Mouse (Mus musculus): ENCODE measurements around the gene Gimap9. TPM values are rescaled to one million over a fixed set of nuclear protein-coding genes. Genes with fewer than 3 reads are reported as not detected.
"Not testable (repeated sequence)": the region's sequence is repeated elsewhere in the genome, so short reads cannot be mapped to it uniquely, and the experiment has no call there.

Gene Gimap9
- total RNA-seq, 2 experiments from 2014 or later, result 6.7 to 7.0 TPM

- no peak for DNase-seq
Measured at GRCm38 (mm10) chr6:48665471-48665870, 10.5 kb upstream of the Gimap9 start.

DNA sequence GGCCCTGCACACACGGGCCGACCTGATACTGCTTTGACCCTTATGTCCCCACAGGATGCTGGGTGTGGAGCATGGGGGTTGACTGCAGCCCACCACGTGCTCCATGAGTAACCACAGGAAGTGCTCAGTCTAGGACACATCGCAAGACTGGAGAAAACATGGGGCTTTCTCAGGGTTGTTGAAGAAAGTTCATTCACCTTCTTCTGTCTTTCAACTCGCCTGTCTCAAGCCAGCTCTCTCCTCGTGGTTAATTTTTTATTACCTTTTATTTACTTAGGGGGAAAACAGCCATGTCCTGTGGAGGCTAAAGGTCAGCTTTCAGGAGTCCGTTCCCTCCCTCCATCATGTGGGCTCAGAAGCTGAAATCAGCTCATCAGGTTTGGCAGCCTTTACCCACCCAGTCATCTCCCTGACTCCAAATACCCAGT, 9.8 kb upstream of the Gimap9 start:
- no peak for DNase-seq

DNA sequence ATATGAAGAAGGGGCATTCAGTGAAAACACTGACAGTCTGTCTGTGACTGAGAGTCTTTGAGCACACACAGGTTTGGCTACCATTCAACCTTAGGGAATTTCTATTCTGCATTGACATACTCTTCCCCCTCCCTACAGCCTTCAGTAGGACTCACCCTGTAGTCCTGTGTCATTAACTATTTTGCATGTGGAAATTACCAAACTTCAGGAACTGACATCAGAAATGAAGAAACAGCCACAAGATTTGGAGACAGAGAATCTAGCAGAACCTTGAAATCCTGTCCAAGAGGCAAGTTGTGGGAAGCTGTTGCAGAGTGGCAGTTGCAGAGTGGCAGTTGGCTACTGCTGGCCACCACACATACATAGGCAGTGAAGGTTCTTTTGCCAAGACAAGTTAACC, 7.9 kb upstream of the Gimap9 start:
- DNase-seq, result no peak

DNA sequence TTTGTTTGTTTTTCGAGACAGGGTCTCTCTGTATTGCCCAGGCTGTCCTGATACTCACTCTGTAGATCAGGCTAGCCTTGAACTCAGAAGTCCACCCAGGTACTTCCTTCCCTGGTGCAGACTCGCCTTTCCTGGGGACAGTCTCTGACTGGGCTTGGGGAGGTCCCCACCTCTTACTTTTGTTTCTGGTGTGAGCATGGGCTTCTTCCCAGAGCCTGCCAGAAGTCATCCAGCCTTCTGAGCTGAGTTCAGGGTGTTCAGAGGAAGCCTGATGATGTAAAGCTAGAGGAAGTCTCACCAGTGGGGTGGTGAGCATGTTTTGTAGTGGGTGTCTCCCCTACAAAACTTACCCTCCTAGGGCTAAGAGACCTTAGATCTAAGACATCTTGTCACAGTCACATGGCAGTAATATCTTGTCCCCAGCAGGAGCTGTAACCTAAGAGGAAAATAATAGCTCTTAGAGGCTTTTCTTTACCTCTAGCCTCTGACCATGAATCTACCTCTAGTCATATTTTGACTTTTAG, 6.4 kb upstream of the Gimap9 start:
- no peak for DNase-seq

- DNase-seq, result no peak
Measured at GRCm38 (mm10) chr6:48674291-48675058, 1.5 kb upstream of the Gimap9 start.

GRCm38 (mm10) chr6:48675400-48675930, 464 bp upstream of the Gimap9 start:
- no peak for DNase-seq

- DNase-seq, result no peak
Measured at GRCm38 (mm10) chr6:48676860-48677415, 1.0 kb downstream of the Gimap9 start.

DNA sequence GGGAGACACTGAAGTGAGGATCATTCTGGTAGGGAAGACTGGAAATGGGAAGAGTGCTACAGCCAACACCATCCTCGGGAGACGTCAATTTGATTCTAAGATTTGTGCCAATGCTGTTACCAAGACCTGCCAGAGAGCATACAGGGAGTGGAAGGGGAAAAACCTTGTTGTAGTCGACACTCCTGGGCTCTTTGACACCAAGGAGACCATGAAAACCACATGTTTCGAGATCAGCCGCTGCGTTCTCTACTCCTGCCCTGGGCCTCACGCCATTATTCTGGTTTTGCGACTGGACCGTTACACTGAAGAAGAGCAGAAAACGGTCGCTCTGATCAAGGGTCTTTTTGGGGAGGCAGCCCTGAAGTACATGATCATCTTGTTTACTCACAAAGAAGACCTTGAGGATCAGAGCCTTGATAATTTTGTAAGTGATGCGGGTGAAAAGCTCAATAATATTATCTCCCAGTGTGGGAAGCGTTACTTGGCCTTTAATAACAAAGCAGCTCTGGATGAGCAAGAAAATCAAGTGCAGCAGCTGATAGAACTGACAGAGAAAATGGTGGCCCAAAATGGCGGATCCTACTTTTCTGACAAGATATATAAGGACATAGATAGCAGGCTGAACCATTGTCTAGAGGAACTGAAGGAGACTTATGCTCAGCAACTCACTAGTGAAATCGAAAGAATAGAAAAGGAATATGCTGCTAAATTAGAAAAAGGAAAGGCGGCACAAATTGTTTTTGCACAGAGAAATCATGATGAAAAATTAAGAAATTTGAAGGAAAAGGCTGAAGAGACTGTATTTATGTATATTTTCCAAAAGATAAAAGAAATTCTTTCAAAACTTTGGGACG, 1.8 kb downstream of the Gimap9 start:
- DNase-seq, result no peak

- no peak for DNase-seq
Measured at GRCm38 (mm10) chr6:48678391-48678790, 2.5 kb downstream of the Gimap9 start.

DNA sequence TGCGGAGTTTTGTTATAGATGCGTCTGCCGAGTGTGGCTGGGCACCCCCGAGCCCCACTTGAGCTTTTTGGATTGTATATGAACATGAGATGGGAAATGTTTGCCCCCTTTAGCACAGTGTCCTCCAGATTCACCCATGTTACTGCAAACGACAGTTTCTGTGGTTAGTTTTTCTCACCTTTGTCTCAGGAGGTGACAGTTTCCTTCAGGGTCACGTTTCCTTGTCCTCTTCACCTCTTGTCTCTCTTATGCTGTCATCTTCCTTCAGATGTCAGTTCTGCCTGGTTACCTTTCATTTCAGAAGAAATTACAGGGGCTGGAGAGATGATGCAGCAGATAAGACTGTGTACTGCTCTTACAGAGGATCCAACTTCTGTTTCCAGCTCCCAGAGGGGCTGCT, 3.8 kb downstream of the Gimap9 start:
- DNase-seq, result no peak

GRCm38 (mm10) chr6:48680421-48680820, 4.5 kb downstream of the Gimap9 start:
- no peak for DNase-seq

DNA sequence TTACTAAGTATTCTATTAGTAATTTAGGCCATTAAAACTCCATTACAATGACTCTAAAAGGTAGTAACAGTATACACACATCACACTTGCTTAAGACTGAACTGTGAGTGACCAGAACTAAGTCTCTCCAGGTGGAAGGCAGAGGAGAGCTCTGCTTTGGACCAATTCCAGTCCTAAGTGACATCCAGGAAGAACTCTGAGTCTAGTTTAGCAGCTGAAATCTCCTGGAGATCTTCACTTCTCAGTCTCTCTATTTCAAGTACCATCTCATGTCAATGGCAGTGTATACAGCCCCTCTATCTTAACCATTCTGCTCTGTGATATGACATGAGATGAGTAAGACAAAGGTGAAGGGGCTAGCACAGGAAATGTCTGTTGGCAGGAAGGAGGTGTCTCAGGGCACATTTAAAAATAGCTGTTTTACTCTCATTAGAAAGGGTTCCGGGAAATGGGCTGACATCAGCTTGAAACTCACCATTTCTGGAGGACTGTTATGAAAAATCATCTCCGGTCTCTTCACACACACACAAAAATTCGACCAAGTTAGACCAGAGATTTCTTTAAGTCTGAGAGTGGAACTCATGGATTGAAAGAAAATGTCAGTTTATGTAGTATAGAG, 5.7 kb downstream of the Gimap9 start:
- no peak for DNase-seq

DNA sequence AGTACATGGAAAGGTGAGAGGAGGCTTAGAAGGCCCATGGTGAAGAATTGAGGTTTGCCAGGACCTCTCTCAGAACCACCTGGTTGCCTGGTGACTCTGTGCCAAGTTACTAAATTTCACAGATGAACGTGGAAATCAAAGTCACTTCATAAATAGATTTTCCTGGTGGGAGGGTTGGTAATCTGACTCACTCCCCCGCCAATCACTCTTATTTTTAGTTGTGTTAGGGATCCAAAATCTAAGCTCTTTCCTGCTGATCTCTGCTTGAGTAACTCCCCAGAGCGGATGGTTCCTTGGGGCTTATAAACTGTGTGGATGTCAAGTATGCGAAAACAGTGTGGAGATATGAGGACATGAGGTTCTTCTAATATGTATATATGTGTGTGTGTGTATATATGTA, 6.3 kb downstream of the Gimap9 start:
- DNase-seq, result no peak

DNA sequence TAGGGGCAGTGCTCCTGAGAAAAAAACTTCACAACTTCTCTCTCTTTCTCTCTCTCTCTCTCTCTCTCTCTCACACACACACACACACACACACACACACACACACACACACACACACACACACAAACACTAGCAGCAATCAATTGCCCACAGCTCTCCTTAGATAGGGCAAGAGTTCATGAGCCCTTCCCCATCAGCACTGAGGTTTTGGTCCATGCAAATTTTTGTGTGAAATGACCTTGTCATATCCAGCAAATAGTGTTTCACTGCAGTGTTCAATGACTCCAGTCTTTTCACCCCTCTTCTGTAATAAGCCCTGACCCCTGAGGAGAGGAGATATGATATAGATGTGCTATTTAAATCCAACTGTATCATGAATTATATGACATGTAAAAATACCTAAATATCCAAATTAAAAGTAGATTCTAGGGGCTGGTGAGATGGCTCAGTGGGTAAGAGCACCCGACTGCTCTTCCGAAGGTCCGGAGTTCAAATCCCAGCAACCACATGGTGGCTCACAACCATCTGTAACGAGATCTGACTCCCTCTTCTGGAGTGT, 7.4 kb downstream of the Gimap9 start:
- not testable (repeated sequence) for DNase-seq

GRCm38 (mm10) chr6:48684319-48684718, 8.4 kb downstream of the Gimap9 start, which contains the start of gene Gimap4:
Gene Gimap4, plus strand, starts transcription at chr6:48684549.
- DNase-seq, result no peak

GRCm38 (mm10) chr6:48684806-48685205, 8.9 kb downstream of the Gimap9 start:
- DNase-seq, result peak; percentile 34

GRCm38 (mm10) chr6:48685251-48685650, 9.3 kb downstream of the Gimap9 start:
- no peak for DNase-seq

- no peak for DNase-seq
Measured at GRCm38 (mm10) chr6:48685694-48686665, 10.1 kb downstream of the Gimap9 start.

DNA sequence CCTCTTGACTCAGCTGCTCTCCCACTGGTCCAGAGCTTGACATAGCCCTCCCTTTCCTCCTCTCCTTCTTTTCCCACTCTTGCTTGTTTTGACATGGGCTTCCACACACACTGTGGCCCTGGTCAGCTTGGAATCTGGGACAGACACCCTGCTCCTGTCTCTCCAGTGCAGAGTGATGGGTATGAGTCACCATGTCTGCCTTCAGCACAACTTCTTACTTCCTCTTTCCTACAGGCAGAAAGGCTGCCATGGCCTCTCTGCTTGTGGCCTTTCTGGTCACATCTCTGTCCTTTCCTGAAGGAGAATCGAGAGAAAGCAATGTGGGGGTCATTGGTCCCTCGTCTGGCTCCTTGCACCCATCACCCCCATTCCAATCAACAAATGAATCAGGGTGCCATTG, 11.1 kb downstream of the Gimap9 start:
- no peak for DNase-seq

- DNase-seq, result no peak
Measured at GRCm38 (mm10) chr6:48689320-48689719, 13.4 kb downstream of the Gimap9 start.

DNA sequence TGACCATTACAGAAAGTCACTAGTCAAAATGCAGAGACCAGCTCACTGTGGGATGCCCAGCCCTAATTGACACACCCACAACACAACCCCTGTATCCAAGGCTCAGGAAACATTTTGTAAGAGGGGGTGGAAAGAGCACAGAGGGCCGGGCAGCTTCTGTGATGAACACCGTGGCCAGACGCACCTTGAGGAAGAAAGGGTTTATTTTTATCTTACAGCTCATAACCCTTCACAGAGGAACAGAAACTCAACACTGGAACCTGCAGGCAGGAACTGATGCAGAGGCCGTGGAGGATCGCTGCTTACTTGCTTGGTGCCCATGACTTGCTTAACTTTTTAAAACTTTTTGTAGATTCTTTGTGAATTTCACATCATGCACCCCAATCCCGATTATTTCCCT, 17.0 kb downstream of the Gimap9 start:
- DNase-seq, result no peak
